Mouse (Mus musculus) layer of hippocampus, adult 11-12 months (tissue): ENCODE data around the gene Sult1b1.
"Not testable (repeated sequence)": the region's sequence is repeated elsewhere in the genome, so short reads cannot be mapped to it uniquely, and the experiment has no call there.

ENCODE experiments used
- DNase-seq: peaks from one replicate; pipeline ENCODE4 v3.0.0; 2022; ENCODE audit warnings: low spot score

Sult1b1 gene

GRCm38 (mm10) chr5:87538111-87538510, at the start of gene Sult1b1:
TSS of gene Sult1b1 (minus strand) at chr5:87538195.
- no peak for DNase-seq

GRCm38 (mm10) chr5:87580389-87580788, 42.4 kb upstream of the Sult1b1 start:
- DNase-seq = no peak

GRCm38 (mm10) chr5:87574174-87574573, 36.2 kb upstream of the Sult1b1 start:
- no peak for DNase-seq

GRCm38 (mm10) chr5:87573490-87573889, 35.5 kb upstream of the Sult1b1 start:
- DNase-seq = no peak

GRCm38 (mm10) chr5:87572781-87573180, 34.8 kb upstream of the Sult1b1 start:
- no peak for DNase-seq

- no peak for DNase-seq
Observed at GRCm38 (mm10) chr5:87568845-87569244, 30.9 kb upstream of the Sult1b1 start, which contains the start of gene Sult1d1. TSS of gene Sult1d1 (minus strand) at chr5:87569027.

- DNase-seq = no peak
Observed at GRCm38 (mm10) chr5:87567306-87567705, 29.3 kb upstream of the Sult1b1 start.

- DNase-seq = no peak
Observed at GRCm38 (mm10) chr5:87562966-87563365, 25.0 kb upstream of the Sult1b1 start.

GRCm38 (mm10) chr5:87562526-87562925, 24.5 kb upstream of the Sult1b1 start:
- no peak for DNase-seq

GRCm38 (mm10) chr5:87560145-87560544, 22.1 kb upstream of the Sult1b1 start:
- no peak for DNase-seq

GRCm38 (mm10) chr5:87550935-87551334, 12.9 kb upstream of the Sult1b1 start:
- DNase-seq = no peak

GRCm38 (mm10) chr5:87535994-87536644, 1.9 kb downstream of the Sult1b1 start:
- DNase-seq = no peak

GRCm38 (mm10) chr5:87532288-87532687, 5.7 kb downstream of the Sult1b1 start:
- DNase-seq = no peak

GRCm38 (mm10) chr5:87523561-87523960, 14.4 kb downstream of the Sult1b1 start:
- DNase-seq = not testable (repeated sequence)

- DNase-seq = no peak
Observed at GRCm38 (mm10) chr5:87505776-87506458, 32.1 kb downstream of the Sult1b1 start.

- DNase-seq = no peak
Observed at GRCm38 (mm10) chr5:87502687-87503086, 35.3 kb downstream of the Sult1b1 start.

GRCm38 (mm10) chr5:87499341-87499740, 38.7 kb downstream of the Sult1b1 start:
- DNase-seq = no peak

- DNase-seq = no peak
Observed at GRCm38 (mm10) chr5:87498936-87499335, 39.1 kb downstream of the Sult1b1 start.

GRCm38 (mm10) chr5:87490771-87491170, 47.2 kb downstream of the Sult1b1 start, which contains the start of gene Ugt2a1:
TSS of gene Ugt2a1 (minus strand) at chr5:87490871.
- DNase-seq = no peak

GRCm38 (mm10) chr5:87486706-87487105, 51.3 kb downstream of the Sult1b1 start, which contains the start of gene Gm43638:
TSS of gene Gm43638 (minus strand) at chr5:87486806.
- not testable (repeated sequence) for DNase-seq

GRCm38 (mm10) chr5:87482160-87482559, 55.8 kb downstream of the Sult1b1 start, which contains the start of gene Ugt2a2:
TSS of gene Ugt2a2 (minus strand) at chr5:87482260.
- DNase-seq = no peak
